Mouse (Mus musculus) ES-E14 (cell line): ENCODE measurements at regions not wholly inside any gene's neighbourhood (a gene's known extent, or its start where the extent isn't known, plus 50 kb on each side); places are given as distances from the start of the nearest gene placed in this dataset.
A peak's percentile ranks its signal among the peaks of the same experiment; 100 is the strongest.

ENCODE experiments used
- DNase-seq: peaks from one replicate; pipeline ENCODE4 v3.0.0-alpha.2; 2013; ENCODE audit warnings: low read depth, low spot score
- H3K27ac ChIP-seq: 2 replicates; pipeline ENCODE4 v1.5.1; 2012; ENCODE audit warnings: low read depth, mild to moderate bottlenecking, low read length, moderate library complexity, mixed read lengths; ENCODE audit not compliant: poor library complexity, insufficient read depth, severe bottlenecking
- H3K36me3 ChIP-seq: 2 replicates; pipeline ENCODE4 v1.6.1; 2012; ENCODE audit warnings: mild to moderate bottlenecking, low read length, moderate library complexity, mixed read lengths; ENCODE audit not compliant: control insufficient read depth, poor library complexity, insufficient read depth, severe bottlenecking
- H3K4me1 ChIP-seq, 2 experiments: fragments of 150-350 bp in 1 of 2; sonication (generic) in 1 of 2; 2 replicates each; pipeline ENCODE4 v1.6.1; 2012; ENCODE audit warnings: low read length in 2 of 2, mild to moderate bottlenecking in 1 of 2, mixed read lengths in 1 of 2; ENCODE audit not compliant: control insufficient read depth in 2 of 2, insufficient read depth in 2 of 2, poor library complexity in 1 of 2
- H3K4me3 ChIP-seq, 2 experiments: fragments of 150-350 bp in 1 of 2; sonication (generic) in 1 of 2; 2 replicates each; pipeline ENCODE4 v1.5.1; 2012; ENCODE audit warnings: low read length in 2 of 2, low read depth in 1 of 2, mild to moderate bottlenecking in 1 of 2, mixed read lengths in 1 of 2; ENCODE audit not compliant: insufficient read depth in 1 of 2, poor library complexity in 1 of 2, severe bottlenecking in 1 of 2
- H3K9ac ChIP-seq: 2 replicates; pipeline ENCODE4 v1.6.1; 2012; ENCODE audit warnings: low read depth, mild to moderate bottlenecking, low read length, mixed read lengths; ENCODE audit not compliant: poor library complexity, insufficient read depth, severe bottlenecking
- H3K9me3 ChIP-seq: fragments of 150-350 bp; sonication (generic); 2 replicates; pipeline ENCODE4 v1.6.1; 2012; ENCODE audit warnings: low read depth, mild to moderate bottlenecking, low read length; ENCODE audit not compliant: control insufficient read depth, insufficient read depth
- CHD2 ChIP-seq: IDR thresholded peaks from 2 replicates; pipeline ENCODE4 v1.6.1; 2014; ENCODE audit warnings: mild to moderate bottlenecking, low read depth, low read length, inconsistent platforms
- HCFC1 ChIP-seq: IDR thresholded peaks from 2 replicates; pipeline ENCODE4 v1.6.1; 2012; ENCODE audit warnings: low read length, inconsistent platforms, borderline replicate concordance; ENCODE audit not compliant: insufficient read depth
- MAFK ChIP-seq: IDR thresholded peaks from 2 replicates; pipeline ENCODE4 v1.6.1; 2014; ENCODE audit warnings: mild to moderate bottlenecking, low read depth, low read length, inconsistent platforms; ENCODE audit not compliant: insufficient read depth
- ZC3H11A ChIP-seq: IDR thresholded peaks from 2 replicates; pipeline ENCODE4 v1.6.1; 2012; ENCODE audit warnings: low read depth, mild to moderate bottlenecking, inconsistent platforms, low read length, borderline replicate concordance
- ZNF384 ChIP-seq: IDR thresholded peaks from 2 replicates; pipeline ENCODE4 v1.6.1; 2012; ENCODE audit warnings: low read depth, low read length, inconsistent platforms
- in situ Hi-C, 2 experiments: fragments of 600-800 bp; cut with MboI; formaldehyde crosslinking; loops; one replicate each; pipeline ENCODE4 v1.15.1; 2025; ENCODE audit warnings: low sequenced_read_pairs in 2 of 2, inconsistent platforms in 1 of 2; ENCODE audit not compliant: unreplicated experiment in 2 of 2

DNA sequence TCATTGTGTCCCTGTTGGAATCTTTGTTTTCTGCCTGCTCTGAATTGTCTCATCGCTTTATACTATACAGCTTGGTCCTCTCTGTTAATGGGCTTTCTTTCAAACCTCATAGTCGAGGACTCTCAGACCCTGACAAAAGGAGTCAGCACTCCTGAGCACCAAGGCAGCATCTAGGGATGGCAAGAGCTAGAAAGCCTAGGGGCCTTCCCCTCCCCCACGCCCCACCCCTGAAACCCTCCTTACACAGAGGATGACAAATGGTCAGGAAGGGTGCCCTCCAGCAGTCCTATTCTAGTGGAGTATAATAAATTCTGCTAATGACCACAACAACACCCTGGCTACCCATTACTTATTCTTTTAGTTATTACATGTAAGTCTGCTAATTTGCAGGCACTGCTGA is 74.4 kb downstream of the Tbx19 start:
- in situ Hi-C loops = no loop called here
- Histone ChIP-seq H3K4me1 (no peaks in the 10 kb centered on the region), H3K27ac (no peak overlapping the region), H3K36me3 (no peaks in the 10 kb centered on the region; the same call in 1 of the 2 replicates), H3K4me3 (no peak overlapping the region), H3K9me3 (no peaks in the 10 kb centered on the region), H3K9ac (no peak overlapping the region)
- TF ChIP-seq CHD2 (no peak), MAFK (no peak), ZC3H11A (no peak), HCFC1 (no peak), ZNF384 (no peak)
- no peak for DNase-seq

DNA sequence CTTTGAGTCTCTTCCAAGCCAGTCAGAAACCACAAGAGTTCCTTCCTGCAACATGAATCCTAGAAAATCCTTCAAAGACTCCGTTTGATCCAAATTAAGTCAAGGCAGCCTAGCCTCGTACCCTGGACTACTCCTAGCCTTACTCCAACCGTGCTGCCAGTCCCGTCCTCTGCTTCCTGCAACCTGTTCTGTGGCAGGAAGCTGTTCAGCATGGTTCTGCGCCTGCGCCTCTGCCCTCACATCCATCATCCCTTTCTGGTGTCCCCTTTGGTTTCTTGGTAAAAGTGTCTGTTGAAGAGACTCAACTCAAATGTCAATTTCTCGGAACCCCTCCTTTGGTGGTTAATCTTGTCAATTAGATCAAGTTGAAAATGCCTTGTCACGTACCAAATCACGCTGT is 75.8 kb downstream of the Tbx19 start:
- Histone ChIP-seq H3K36me3 (no peaks in the 10 kb centered on the region; the same call in 1 of the 2 replicates), H3K27ac (no peak overlapping the region), H3K4me3 (no peak overlapping the region), H3K4me1 (no peaks in the 10 kb centered on the region), H3K9me3 (no peaks in the 10 kb centered on the region), H3K9ac (no peak overlapping the region)
- TF ChIP-seq CHD2 (no peak), MAFK (no peak), HCFC1 (no peak), ZC3H11A (no peak)
- no peak for DNase-seq
- in situ Hi-C loops = no loop called here

DNA sequence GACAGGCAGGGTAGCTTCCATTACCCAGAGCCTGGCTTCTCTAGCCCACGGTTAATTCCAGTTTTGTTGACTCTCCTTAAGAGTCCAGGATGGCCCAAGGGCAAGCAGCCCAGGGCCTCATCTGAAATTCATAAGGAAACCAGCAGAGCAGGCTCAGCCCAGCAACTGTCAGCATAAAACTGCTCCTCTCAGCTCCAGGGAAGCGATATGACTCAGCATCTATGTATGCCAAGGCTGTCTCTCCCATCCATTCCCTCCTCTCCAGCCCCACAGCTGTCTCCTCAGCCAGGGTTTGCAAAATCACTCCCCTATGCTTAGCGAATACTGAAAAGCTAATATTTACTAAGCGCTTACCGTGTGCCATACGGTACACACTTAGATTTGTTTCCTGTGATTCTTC is 76.4 kb downstream of the Tbx19 start:
- in situ Hi-C loops = no loop called here

DNA sequence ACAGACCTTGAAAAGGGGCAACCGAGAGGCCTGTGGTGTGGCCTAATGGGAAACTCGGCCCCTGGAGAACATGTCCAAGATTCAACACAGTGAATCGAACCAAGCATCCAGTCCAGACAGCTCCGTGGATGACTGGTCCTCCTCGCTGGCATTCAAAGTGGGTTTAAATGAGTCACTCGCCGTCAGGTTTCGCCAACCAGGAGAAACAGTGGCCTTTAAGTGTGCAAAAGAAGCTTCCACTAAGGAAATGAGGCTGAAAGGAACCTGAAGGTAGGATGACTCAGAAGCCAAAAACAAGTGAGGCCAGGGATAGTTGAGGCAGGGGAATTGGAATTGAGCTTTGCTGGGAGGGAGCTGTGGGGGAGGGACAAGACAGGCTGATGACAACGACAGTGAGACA is 80.2 kb downstream of the Tbx19 start:
- in situ Hi-C loops = no loop called here
- no peaks in the 10 kb centered on the region for H3K9me3 ChIP-seq

More for the DNA sequence above, 76.4 kb downstream of the Tbx19 start:
- DNase-seq = no peak
- no peak for TF ChIP-seq ZC3H11A
- 0 out of 2 replicates have a peak, but pooled peaks have one; percentile 18 for TF ChIP-seq MAFK
- H3K9me3 ChIP-seq = no peaks in the 10 kb centered on the region
- H3K4me3 ChIP-seq = no peak overlapping the region
- no peaks in the 10 kb centered on the region for H3K4me1 ChIP-seq
- no peak overlapping the region for H3K27ac ChIP-seq
- H3K36me3 ChIP-seq = no peaks in the 10 kb centered on the region; the same call in 1 of the 2 replicates
- no peak overlapping the region for H3K9ac ChIP-seq

DNA sequence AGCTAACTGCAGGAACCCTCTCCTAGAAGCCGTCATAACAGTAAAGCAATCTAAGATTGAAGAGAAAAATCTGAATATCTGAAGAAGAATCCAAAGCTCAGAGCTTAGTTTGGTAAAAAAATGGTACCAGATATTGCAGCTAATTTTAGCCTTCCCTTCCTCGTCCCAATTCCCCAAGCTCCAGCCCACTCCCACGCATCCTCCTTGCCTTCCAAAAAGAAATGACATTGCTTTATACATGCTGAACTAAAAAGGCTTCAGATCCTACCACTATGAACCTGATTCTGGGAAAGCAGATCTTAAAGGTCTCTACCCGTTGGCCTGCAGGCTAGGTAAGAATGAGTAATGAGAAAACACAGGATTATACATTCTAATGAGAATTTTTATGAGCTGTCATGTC is 83.3 kb downstream of the Tbx19 start:
- Histone ChIP-seq H3K9ac (no peak overlapping the region), H3K4me3 (no peak overlapping the region), H3K9me3 (no peaks in the 10 kb centered on the region), H3K27ac (no peak overlapping the region), H3K4me1 (no peaks in the 10 kb centered on the region), H3K36me3 (no peaks in the 10 kb centered on the region)
- in situ Hi-C loops = no loop called here
- no peak for DNase-seq
- TF ChIP-seq ZNF384 (no peak), HCFC1 (no peak)

More for the DNA sequence above, 80.2 kb downstream of the Tbx19 start:
- Histone ChIP-seq H3K9ac (no peak overlapping the region), H3K4me1 (no peaks in the 10 kb centered on the region), H3K36me3 (no peaks in the 10 kb centered on the region; the same call in 1 of the 2 replicates), H3K27ac (no peak overlapping the region), H3K4me3 (no peak overlapping the region)
- TF ChIP-seq HCFC1 (no peak), ZNF384 (no peak), CHD2 (no peak), ZC3H11A (no peak), MAFK (no peak)
- no peak for DNase-seq
